Mouse (Mus musculus) ZHBTc4 (cell line): Measurements from ENCODE around the gene Gm12216.
A peak's percentile ranks its signal among the peaks of the same experiment; 100 is the strongest.
"Not testable (repeated sequence)": the region's sequence is repeated elsewhere in the genome, so short reads cannot be mapped to it uniquely, and the experiment has no call there.

Experiments used
- DNase-seq: peaks from one replicate; pipeline ENCODE4 v3.0.0-alpha.2; 2011; ENCODE audit warnings: low read depth, low spot score

Gm12216 gene

GRCm38 (mm10) chr11:53873909-53874704 lies 15.1 kb upstream of the Gm12216 start:
- DNase-seq = peak; percentile 66

- DNase-seq = peak; percentile 64
Measured at GRCm38 (mm10) chr11:53871786-53872507, 12.9 kb upstream of the Gm12216 start.

GRCm38 (mm10) chr11:53869172-53869571 lies 10.1 kb upstream of the Gm12216 start:
- DNase-seq = no peak

- not testable (repeated sequence) for DNase-seq
Measured at GRCm38 (mm10) chr11:53868323-53868722, 9.3 kb upstream of the Gm12216 start.

GRCm38 (mm10) chr11:53864724-53865310 lies 5.8 kb upstream of the Gm12216 start:
- DNase-seq = not testable (repeated sequence)

GRCm38 (mm10) chr11:53860944-53861343 lies 1.9 kb upstream of the Gm12216 start:
- DNase-seq = peak; percentile 64

GRCm38 (mm10) chr11:53858058-53858760 lies 847 bp downstream of the Gm12216 start:
- DNase-seq = no peak

- no peak for DNase-seq
Measured at GRCm38 (mm10) chr11:53853665-53854064, 5.4 kb downstream of the Gm12216 start.

GRCm38 (mm10) chr11:53851795-53852194 lies 7.3 kb downstream of the Gm12216 start:
- DNase-seq = peak; percentile 68

- DNase-seq = peak; percentile 87
Measured at GRCm38 (mm10) chr11:53849588-53850320, 9.3 kb downstream of the Gm12216 start.

GRCm38 (mm10) chr11:53845680-53846079 lies 13.4 kb downstream of the Gm12216 start:
- no peak for DNase-seq

GRCm38 (mm10) chr11:53843106-53843505 lies 15.9 kb downstream of the Gm12216 start:
- DNase-seq = no peak

- no peak for DNase-seq
Measured at GRCm38 (mm10) chr11:53842161-53842581, 16.9 kb downstream of the Gm12216 start.

GRCm38 (mm10) chr11:53841514-53841913 lies 17.5 kb downstream of the Gm12216 start:
- DNase-seq = no peak

GRCm38 (mm10) chr11:53839663-53840642 lies 19.1 kb downstream of the Gm12216 start:
- DNase-seq = peak; percentile 38

- DNase-seq = no peak
Measured at GRCm38 (mm10) chr11:53839147-53839546, 19.9 kb downstream of the Gm12216 start.

- no peak for DNase-seq
Measured at GRCm38 (mm10) chr11:53837731-53838130, 21.3 kb downstream of the Gm12216 start.

- DNase-seq = no peak
Measured at GRCm38 (mm10) chr11:53835379-53836010, 23.6 kb downstream of the Gm12216 start.

GRCm38 (mm10) chr11:53825409-53825808 lies 33.6 kb downstream of the Gm12216 start:
- DNase-seq = no peak
